Mouse (Mus musculus): ENCODE measurements around the gene Eaf1. TPM values are rescaled to one million over a fixed set of nuclear protein-coding genes. Genes with fewer than 3 reads are reported as not detected.

Gene Eaf1
- polyA plus RNA-seq, 1 experiment from 2014 or later = 19.8 TPM

DNA sequence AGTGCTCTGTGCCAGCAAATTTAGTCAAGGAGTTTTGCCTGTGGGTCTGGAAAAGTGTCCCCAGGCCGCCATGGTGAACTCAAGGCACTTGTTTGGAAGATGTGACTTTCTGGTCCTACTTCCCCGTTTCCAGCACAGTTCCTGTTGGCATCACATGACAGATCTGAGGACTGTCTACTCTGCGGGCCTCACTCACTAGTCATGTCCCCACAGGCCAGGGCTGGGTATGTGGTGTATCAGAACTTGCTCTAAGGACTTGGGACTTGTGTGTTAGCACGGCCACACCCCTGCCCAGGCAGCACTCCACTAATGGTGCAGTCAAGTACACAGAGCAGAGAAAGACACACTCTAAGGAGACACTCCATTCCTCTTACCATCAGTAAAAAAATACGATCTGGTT, 11.8 kb upstream of the Eaf1 start:
- no peak for ATAC-seq (ENCODE audit: low FRiP score)

DNA sequence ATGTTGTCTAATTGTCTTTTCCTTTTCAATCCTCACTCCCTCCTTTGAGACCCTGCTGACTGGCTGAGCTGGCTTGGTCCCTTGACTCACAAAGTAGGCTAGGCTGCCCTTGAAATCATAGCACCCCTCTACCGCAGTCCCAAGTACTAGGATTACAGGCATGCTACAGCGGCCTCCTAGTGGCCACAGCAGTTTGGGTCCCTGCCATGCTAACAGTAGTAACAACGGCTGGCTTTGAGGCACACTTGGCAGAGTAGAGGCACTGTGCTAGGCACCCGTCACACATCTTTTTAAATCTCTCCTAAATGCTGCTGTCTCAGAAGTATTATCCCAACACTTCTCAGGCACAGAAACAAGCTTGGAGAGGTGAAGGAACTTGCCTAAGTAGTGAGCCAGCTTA, 7.7 kb upstream of the Eaf1 start:
- H3K9ac ChIP-seq = no peak overlapping the region
- H3K27ac ChIP-seq = no peak overlapping the region
- H3K9me3 ChIP-seq (replicated peaks) = no peaks in the 10 kb centered on the region
- H3K27me3 ChIP-seq = no peaks in the 10 kb centered on the region
- H3K4me1 ChIP-seq = no peaks in the 10 kb centered on the region
- peaks cover 93% of the 10 kb centered on the region for H3K36me3 ChIP-seq
- H3K4me3 ChIP-seq = no peak overlapping the region
- ATAC-seq (ENCODE audit: low FRiP score) = no peak
- 86% methylated on average over 4 of the region's 4 CpGs for WGBS
- H3K4me2 ChIP-seq (replicated peaks) = no peak overlapping the region

More for the DNA sequence above, 11.8 kb upstream of the Eaf1 start:
- Histone ChIP-seq H3K4me1 (no peaks in the 10 kb centered on the region), H3K27ac (no peak overlapping the region), H3K36me3 (peaks cover 89% of the 10 kb centered on the region), H3K27me3 (no peaks in the 10 kb centered on the region), H3K4me3 (no peak overlapping the region), H3K4me2 (replicated peaks) (no peak overlapping the region), H3K9me3 (replicated peaks) (no peaks in the 10 kb centered on the region), H3K9ac (no peak overlapping the region)
- WGBS = 91% methylated on average over 5 of the region's 5 CpGs

DNA sequence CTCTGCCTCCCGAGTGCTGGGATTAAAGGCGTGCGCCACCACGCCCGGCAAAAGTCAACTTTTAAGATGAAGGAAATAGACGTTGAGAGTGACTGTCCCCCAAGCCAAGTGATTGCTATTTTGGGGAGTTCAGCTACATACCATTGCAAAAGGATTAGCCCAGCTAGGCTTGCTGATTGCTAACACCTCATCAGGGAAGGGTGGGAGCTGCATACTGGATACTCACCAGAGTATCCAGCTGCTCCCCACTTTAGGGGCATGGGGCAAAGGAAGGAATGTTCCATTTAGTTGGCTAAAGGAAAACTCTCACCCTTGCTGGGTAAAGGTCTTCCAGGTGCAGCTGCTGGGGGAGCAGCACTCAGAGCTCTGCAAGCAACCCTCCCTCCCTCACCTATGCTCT, 6.1 kb upstream of the Eaf1 start:
- H3K36me3 ChIP-seq = peaks cover 90% of the 10 kb centered on the region
- no peak overlapping the region for H3K27ac ChIP-seq
- no peak overlapping the region for H3K4me2 ChIP-seq (replicated peaks)
- H3K9ac ChIP-seq = no peak overlapping the region
- H3K9me3 ChIP-seq (replicated peaks) = no peaks in the 10 kb centered on the region
- H3K27me3 ChIP-seq = no peaks in the 10 kb centered on the region
- ATAC-seq (ENCODE audit: low FRiP score) = no peak
- peaks cover 3% of the 10 kb centered on the region for H3K4me1 ChIP-seq
- 98% methylated on average over 6 of the region's 6 CpGs for WGBS
- no peak overlapping the region for H3K4me3 ChIP-seq

DNA sequence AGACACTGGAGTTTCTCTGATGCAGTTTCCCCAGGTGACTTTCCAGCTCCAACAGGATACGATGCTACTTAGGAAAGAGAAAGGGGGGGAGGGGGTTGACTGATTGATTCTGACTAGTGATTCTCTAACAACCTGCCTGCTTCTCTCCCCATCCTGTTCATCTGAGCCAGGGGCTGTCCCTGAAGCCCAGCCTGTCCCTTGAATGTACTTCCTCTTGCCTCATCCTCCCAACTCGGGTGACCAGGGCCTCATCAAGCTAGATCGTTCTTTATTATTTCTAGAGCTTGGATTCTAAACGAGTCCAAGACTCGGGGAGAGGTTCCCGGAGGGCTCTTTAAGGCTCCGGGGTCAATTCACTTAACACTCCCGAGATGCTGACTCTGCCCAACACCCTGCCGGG, 298 bp upstream of the Eaf1 start:
- Histone ChIP-seq H3K27me3 (no peaks in the 10 kb centered on the region), H3K27ac (no peak overlapping the region), H3K4me2 (replicated peaks) (peak overlapping the region; percentile 94), H3K36me3 (peaks cover 42% of the 10 kb centered on the region), H3K4me1 (peaks cover 28% of the 10 kb centered on the region), H3K4me3 (peak overlapping the region; percentile 92), H3K9me3 (replicated peaks) (no peaks in the 10 kb centered on the region), H3K9ac (peak overlapping the region; percentile 93)
- ATAC-seq (ENCODE audit: low FRiP score) = no peak
- WGBS = 46% methylated on average over 9 of the region's 9 CpGs

DNA sequence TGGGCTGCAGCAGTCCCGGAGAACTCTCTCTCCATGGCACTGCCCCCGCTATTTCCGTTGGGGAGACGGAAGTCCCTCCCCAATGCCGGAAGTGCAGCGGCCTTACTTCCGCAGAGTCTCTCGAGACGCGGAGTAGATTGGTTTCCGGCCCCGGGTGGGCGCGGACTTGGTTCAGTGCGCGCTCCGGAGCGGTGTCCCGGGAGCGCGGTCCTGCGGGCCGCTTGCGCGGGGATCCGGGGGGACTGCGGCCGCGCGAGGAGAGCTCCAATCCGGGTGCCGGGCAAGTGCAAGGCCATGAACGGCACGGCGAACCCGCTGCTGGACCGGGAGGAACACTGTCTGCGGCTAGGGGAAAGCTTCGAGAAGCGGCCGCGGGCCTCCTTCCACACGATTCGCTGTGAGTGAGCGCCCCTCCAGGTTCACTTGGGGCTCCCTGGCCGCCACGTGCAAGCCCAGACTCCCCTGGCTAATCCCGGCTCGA, 816 bp downstream of the Eaf1 start, which contains the start of gene Mettl6:
Mettl6 (minus strand) TSS at position 66 of the 481 bp plus-strand sequence.
- Histone ChIP-seq H3K9ac (peak within 1 kb of the TSS; percentile 93), H3K4me2 (replicated peaks) (peak within 1 kb of the TSS; percentile 94), H3K36me3 (peaks cover 35% of the 10 kb centered on the region), H3K9me3 (replicated peaks) (no peaks in the 10 kb centered on the region), H3K27me3 (no peaks in the 10 kb centered on the region), H3K4me3 (peak within 1 kb of the TSS; percentile 92), H3K4me1 (peaks cover 28% of the 10 kb centered on the region), H3K27ac (peak within 1 kb of the TSS; percentile 89)
- peak; percentile 94 for ATAC-seq (ENCODE audit: low FRiP score)
- WGBS = under 1% methylated on average over 49 of the region's 49 CpGs

DNA sequence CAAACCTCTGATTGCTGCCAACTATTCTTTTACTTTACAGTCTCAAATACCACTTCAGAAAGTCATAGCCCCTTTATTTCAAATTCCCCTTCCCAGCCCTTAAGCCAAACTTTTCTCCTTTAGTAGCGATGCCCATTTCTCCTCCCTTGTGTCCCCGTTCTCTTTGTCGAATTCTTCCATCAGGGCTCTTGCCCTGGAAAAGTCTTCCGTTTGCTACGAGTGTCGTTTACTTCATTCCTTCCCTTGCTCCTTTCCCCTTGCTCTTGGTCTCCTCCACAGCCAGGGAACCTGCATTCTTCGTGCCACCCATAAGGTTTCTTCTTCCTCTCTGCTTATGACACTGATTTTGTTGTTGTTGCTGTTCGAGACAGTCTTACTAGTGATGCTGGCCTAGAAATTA, 1.3 kb downstream of the Eaf1 start:
- H3K27ac ChIP-seq = peak overlapping the region; percentile 89
- WGBS = 9% methylated on average over 8 of the region's 8 CpGs
- no peak for ATAC-seq (ENCODE audit: low FRiP score)

DNA sequence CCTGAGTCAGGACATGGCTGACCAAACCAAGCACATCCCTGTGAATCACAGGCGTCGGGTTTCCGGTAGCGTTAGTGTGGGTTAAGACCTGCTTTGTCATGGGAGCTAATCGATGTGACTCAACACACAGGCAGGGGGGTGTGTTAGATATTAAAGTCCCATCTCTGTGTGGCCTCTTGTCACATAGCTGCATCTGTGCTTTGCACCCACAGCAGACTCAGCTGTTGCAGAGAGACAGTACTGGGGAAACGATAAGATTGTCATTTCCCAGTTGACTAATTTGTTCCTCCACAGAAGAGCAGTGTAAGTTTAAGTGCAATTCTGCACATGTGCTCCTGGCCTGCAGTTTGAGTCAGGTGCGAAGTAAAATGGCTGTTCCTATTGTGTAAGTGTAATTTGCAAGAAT, 2.0 kb downstream of the Eaf1 start:
- Histone ChIP-seq H3K9me3 (replicated peaks) (no peaks in the 10 kb centered on the region), H3K4me1 (peaks cover 28% of the 10 kb centered on the region), H3K36me3 (peaks cover 32% of the 10 kb centered on the region), H3K27me3 (no peaks in the 10 kb centered on the region), H3K4me2 (replicated peaks) (peak overlapping the region; percentile 94), H3K4me3 (peak overlapping the region; percentile 92), H3K27ac (no peak overlapping the region), H3K9ac (peak overlapping the region; percentile 93)
- WGBS = 59% methylated on average over 7 of the region's 7 CpGs
- no peak for ATAC-seq (ENCODE audit: low FRiP score)

More for the DNA sequence above, 1.3 kb downstream of the Eaf1 start:
- H3K4me3 ChIP-seq = peak overlapping the region; percentile 92
- peaks cover 28% of the 10 kb centered on the region for H3K4me1 ChIP-seq
- H3K9me3 ChIP-seq (replicated peaks) = no peaks in the 10 kb centered on the region
- no peaks in the 10 kb centered on the region for H3K27me3 ChIP-seq
- peaks cover 33% of the 10 kb centered on the region for H3K36me3 ChIP-seq
- H3K4me2 ChIP-seq (replicated peaks) = peak overlapping the region; percentile 94
- peak overlapping the region; percentile 93 for H3K9ac ChIP-seq

DNA sequence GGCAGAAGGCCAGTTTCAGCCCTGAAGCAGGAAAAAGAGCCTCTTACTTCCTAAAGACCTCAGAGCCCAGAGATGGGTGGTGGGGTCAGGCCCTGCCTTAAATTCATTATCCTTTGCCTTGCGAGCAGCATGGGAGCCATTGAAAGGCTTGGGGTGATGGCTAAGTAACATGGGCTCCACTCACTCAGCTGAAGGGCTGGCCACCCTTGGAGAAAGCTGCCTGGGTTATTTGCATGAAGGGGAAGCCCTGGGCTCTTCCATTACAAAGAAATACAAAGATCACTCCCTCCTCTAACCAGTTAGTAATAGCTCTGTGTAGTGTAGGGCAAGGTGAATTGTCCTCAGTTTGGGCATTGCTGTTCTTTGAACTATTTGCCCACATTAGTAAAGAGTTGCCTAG, 5.3 kb downstream of the Eaf1 start:
- Histone ChIP-seq H3K27ac (no peak overlapping the region), H3K36me3 (peaks cover 48% of the 10 kb centered on the region), H3K9me3 (replicated peaks) (no peaks in the 10 kb centered on the region), H3K9ac (no peak overlapping the region), H3K27me3 (no peaks in the 10 kb centered on the region), H3K4me3 (no peak overlapping the region), H3K4me2 (replicated peaks) (no peak overlapping the region), H3K4me1 (peaks cover 13% of the 10 kb centered on the region)
- no peak for ATAC-seq (ENCODE audit: low FRiP score)
- WGBS = 89% methylated on average over 1 of the region's 1 CpGs

DNA sequence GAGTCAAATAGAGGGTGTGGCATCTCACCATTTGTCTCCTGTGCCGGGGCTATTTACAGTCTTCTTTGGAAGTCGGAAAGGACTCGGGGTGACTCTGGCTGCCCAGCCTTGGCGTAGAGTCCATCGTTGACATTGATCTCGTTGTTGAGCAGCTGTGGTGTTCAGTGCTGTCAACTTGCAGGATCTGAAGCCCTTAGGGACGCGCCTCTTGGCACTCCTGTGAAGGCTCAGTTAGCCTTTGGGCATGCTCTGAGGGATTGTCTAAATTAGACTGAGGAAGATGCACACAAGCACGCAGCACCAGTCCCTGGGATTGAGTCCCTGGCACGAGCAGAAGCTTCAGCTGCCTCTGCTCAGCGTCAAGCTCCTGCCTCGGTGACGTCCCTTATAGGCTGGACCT, 9.2 kb downstream of the Eaf1 start:
- no peak overlapping the region for H3K4me2 ChIP-seq (replicated peaks)
- H3K27me3 ChIP-seq = no peaks in the 10 kb centered on the region
- H3K9me3 ChIP-seq (replicated peaks) = no peaks in the 10 kb centered on the region
- no peak overlapping the region for H3K4me3 ChIP-seq
- no peaks in the 10 kb centered on the region for H3K4me1 ChIP-seq
- WGBS = 91% methylated on average over 13 of the region's 13 CpGs
- H3K27ac ChIP-seq = no peak overlapping the region
- no peak overlapping the region for H3K9ac ChIP-seq
- no peak for ATAC-seq (ENCODE audit: low FRiP score)
- H3K36me3 ChIP-seq = peaks cover 86% of the 10 kb centered on the region

DNA sequence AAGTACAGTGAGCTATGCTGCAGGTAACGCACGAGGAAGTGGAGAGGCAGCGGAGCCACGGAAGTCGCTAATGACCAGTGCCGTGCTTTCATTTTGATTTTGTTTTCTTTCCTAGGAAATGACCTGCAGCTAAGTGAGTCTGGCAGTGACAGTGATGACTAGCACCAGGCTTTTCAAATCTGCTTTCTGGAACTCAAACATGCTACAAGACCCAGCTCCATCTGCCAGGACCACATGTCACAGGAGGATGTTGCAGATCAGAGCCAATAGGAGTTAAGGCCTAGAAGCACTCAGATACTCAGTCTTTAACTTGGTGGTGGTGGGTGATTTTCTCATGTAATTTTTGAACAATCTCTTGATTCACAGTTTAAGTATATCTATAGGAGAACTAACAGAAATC, 12.3 kb downstream of the Eaf1 start:
- Histone ChIP-seq H3K4me3 (no peak overlapping the region), H3K4me2 (replicated peaks) (no peak overlapping the region), H3K27me3 (no peaks in the 10 kb centered on the region), H3K9me3 (replicated peaks) (no peaks in the 10 kb centered on the region), H3K27ac (no peak overlapping the region), H3K4me1 (no peaks in the 10 kb centered on the region), H3K9ac (no peak overlapping the region), H3K36me3 (peaks cover 84% of the 10 kb centered on the region)
- ATAC-seq (ENCODE audit: low FRiP score) = no peak
- 96% methylated on average over 6 of the region's 6 CpGs for WGBS

DNA sequence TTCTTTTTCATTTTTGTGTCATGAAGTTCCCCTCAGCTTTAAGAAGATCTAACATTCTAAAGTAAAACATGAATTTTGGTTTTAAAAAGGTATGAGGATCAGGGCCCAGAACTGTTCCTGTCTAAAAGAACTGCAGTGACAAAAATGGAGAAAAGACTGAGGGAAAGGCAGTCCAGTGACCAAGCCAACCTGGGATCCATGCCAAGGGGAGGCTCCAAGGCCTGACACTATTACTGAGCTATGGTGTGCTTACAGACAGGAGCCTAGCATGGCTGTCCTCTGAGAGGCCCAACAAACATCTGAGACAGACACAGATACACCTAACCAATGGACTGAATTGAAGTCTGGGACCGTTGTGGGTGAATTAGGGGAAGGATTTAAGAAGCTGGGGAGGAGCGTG, 15.7 kb downstream of the Eaf1 start:
- Histone ChIP-seq H3K9me3 (replicated peaks) (no peaks in the 10 kb centered on the region; the same call in 1 of the 2 replicates), H3K4me2 (replicated peaks) (no peak overlapping the region), H3K27me3 (no peaks in the 10 kb centered on the region), H3K27ac (no peak overlapping the region), H3K4me1 (no peaks in the 10 kb centered on the region), H3K9ac (no peak overlapping the region), H3K36me3 (peaks cover 55% of the 10 kb centered on the region), H3K4me3 (no peak overlapping the region)
- ATAC-seq (ENCODE audit: low FRiP score) = no peak
- WGBS = 92% methylated on average over 2 of the region's 2 CpGs

DNA sequence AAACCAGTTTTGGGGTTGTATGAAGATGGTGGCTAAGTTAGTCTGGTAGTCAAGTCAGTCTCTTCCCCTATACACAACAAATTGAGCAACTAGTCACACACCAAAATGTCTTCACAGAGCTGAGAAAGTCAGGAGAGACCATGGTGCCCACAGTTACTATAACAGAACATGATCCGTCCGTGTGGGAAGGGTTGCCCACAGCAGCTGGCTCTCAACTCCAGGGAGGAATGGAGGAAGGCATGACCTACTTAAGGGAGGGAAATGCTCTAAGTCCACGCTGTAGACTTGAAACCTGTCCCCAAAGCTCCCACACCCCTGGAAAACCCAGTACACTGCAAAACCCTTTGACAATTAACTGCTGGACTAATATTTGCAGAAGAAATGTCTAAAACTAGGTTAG, 16.1 kb downstream of the Eaf1 start:
- H3K36me3 ChIP-seq = peaks cover 51% of the 10 kb centered on the region
- no peak overlapping the region for H3K9ac ChIP-seq
- H3K4me3 ChIP-seq = no peak overlapping the region
- ATAC-seq (ENCODE audit: low FRiP score) = no peak
- no peaks in the 10 kb centered on the region for H3K4me1 ChIP-seq
- no peaks in the 10 kb centered on the region; the same call in 1 of the 2 replicates for H3K9me3 ChIP-seq (replicated peaks)
- no peak overlapping the region for H3K27ac ChIP-seq
- H3K4me2 ChIP-seq (replicated peaks) = no peak overlapping the region
- 91% methylated on average over 3 of the region's 3 CpGs for WGBS
- H3K27me3 ChIP-seq = no peaks in the 10 kb centered on the region

DNA sequence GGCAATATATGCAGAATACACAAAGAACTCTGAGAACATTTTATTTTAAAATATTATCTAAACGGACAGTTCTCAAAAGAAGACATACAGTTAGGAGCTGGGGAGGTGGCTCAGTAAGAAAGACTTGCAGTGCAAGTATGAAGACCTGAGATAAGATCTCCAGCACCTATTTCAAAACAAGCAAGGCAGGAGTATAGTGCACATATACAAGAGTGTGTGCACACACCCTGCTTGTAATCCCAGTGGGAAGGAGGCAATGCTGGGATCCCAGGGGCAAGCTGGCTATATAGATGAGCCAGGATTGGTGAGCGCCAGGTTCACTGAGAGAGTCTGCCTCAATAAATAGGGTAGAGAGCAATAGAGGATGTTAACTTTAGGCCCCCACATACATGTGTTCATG, 21.7 kb downstream of the Eaf1 start:
- Histone ChIP-seq H3K4me2 (replicated peaks) (no peak overlapping the region), H3K4me1 (no peaks in the 10 kb centered on the region), H3K27ac (no peak overlapping the region), H3K4me3 (no peak overlapping the region), H3K9me3 (replicated peaks) (no peaks in the 10 kb centered on the region; the same call in 1 of the 2 replicates), H3K9ac (no peak overlapping the region), H3K36me3 (peaks cover 5% of the 10 kb centered on the region; the same call in 1 of the 2 replicates), H3K27me3 (no peaks in the 10 kb centered on the region)
- 95% methylated on average over 2 of the region's 2 CpGs for WGBS
- no peak for ATAC-seq (ENCODE audit: low FRiP score)
